Mouse (Mus musculus) embryonic fibroblast, embryonic 13.5 days (primary cell): ENCODE results near the gene Maneal. TPM values are rescaled to one million over a fixed set of nuclear protein-coding genes. Genes with fewer than 3 reads are reported as not detected.

Experiments used
- H3K27ac ChIP-seq: 2 replicates; pipeline ENCODE4 v1.5.1; 2012; ENCODE audit warnings: low read length, control low read depth, inconsistent platforms; ENCODE audit not compliant: insufficient read depth
- H3K4me1 ChIP-seq: 2 replicates; pipeline ENCODE4 v1.6.1; 2011; ENCODE audit warnings: low read length; ENCODE audit not compliant: control insufficient read depth, insufficient read depth
- H3K4me3 ChIP-seq: 2 replicates; pipeline ENCODE4 v1.5.1; 2011; ENCODE audit warnings: mild to moderate bottlenecking, control low read depth, low read length; ENCODE audit not compliant: insufficient read depth
- CTCF ChIP-seq: IDR thresholded peaks from 2 replicates; pipeline ENCODE4 v1.5.1; 2011; ENCODE audit warnings: mild to moderate bottlenecking, control low read depth, low read length, moderate library complexity, borderline replicate concordance; ENCODE audit not compliant: insufficient read depth
- POLR2A ChIP-seq: IDR thresholded peaks from 2 replicates; pipeline ENCODE4 v1.6.1; 2011; ENCODE audit warnings: low read depth, mild to moderate bottlenecking, control low read depth, low read length, moderate library complexity
- polyA plus RNA-seq: library from polyadenylated mRNA; stranded (reverse); fragments of >200 nt; gene quantifications from 2 replicates; pipeline ENCODE4 v1.2.4, GENCODE M21; 2011; ENCODE audit warnings: low read depth; ENCODE audit not compliant: missing spikeins, insufficient read length

The Maneal gene
- polyA plus RNA-seq, 1 experiment: 0.44 TPM

GRCm38 (mm10) chr4:124850261-124850913, 11.6 kb downstream of the Maneal start, which contains the start of gene Yrdc:
TSS of gene Yrdc (plus strand) at chr4:124850679.
- peak within 1 kb of the TSS; percentile 79 for H3K4me3 ChIP-seq
- peak within 1 kb of the TSS; percentile 81 for H3K27ac ChIP-seq
- TF ChIP-seq CTCF: no peak
- TF ChIP-seq POLR2A: peak; percentile 66
- peaks cover 6% of the 10 kb centered on the region for H3K4me1 ChIP-seq

GRCm38 (mm10) chr4:124849631-124850260, 12.2 kb downstream of the Maneal start:
- H3K4me1 ChIP-seq: peaks cover 6% of the 10 kb centered on the region
- peak; percentile 55 for TF ChIP-seq POLR2A
- TF ChIP-seq CTCF: no peak
- H3K4me3 ChIP-seq: peak overlapping the region; percentile 79
- H3K27ac ChIP-seq: peak overlapping the region; percentile 71

GRCm38 (mm10) chr4:124847573-124847972, 14.4 kb downstream of the Maneal start:
- no peak overlapping the region for H3K4me3 ChIP-seq
- no peak for TF ChIP-seq POLR2A
- TF ChIP-seq CTCF: peak; percentile 59; the same call in 1 of the 2 replicates
- H3K4me1 ChIP-seq: peaks cover 6% of the 10 kb centered on the region
- H3K27ac ChIP-seq: no peak overlapping the region

- H3K27ac ChIP-seq: no peak overlapping the region
- no peak overlapping the region for H3K4me3 ChIP-seq
- H3K4me1 ChIP-seq: no peaks in the 10 kb centered on the region
- TF ChIP-seq CTCF (peak; percentile 97; the same call in 1 of the 2 replicates), POLR2A (no peak)
Observed at GRCm38 (mm10) chr4:124843493-124843892, 18.5 kb downstream of the Maneal start.

GRCm38 (mm10) chr4:124840998-124841397, 21.0 kb downstream of the Maneal start:
- TF ChIP-seq POLR2A (no peak), CTCF (no peak)
- Histone ChIP-seq H3K4me3 (no peak overlapping the region), H3K4me1 (no peaks in the 10 kb centered on the region)

GRCm38 (mm10) chr4:124838035-124838700, 23.8 kb downstream of the Maneal start:
- Histone ChIP-seq H3K4me1 (no peaks in the 10 kb centered on the region), H3K27ac (no peak overlapping the region), H3K4me3 (no peak overlapping the region)
- TF ChIP-seq CTCF: no peak
- TF ChIP-seq POLR2A: no peak

More at GRCm38 (mm10) chr4:124840998-124841397, 21.0 kb downstream of the Maneal start:
- no peak overlapping the region for H3K27ac ChIP-seq

GRCm38 (mm10) chr4:124832796-124833195, 29.2 kb downstream of the Maneal start:
- no peak overlapping the region for H3K27ac ChIP-seq
- no peak overlapping the region for H3K4me3 ChIP-seq
- H3K4me1 ChIP-seq: peaks cover 4% of the 10 kb centered on the region; the same call in 1 of the 2 replicates
- TF ChIP-seq CTCF (no peak), POLR2A (no peak)

GRCm38 (mm10) chr4:124829671-124830070, 32.3 kb downstream of the Maneal start:
- H3K4me1 ChIP-seq: peaks cover 4% of the 10 kb centered on the region; the same call in 1 of the 2 replicates
- H3K4me3 ChIP-seq: no peak overlapping the region
- peak overlapping the region; percentile 38 for H3K27ac ChIP-seq
- TF ChIP-seq POLR2A: no peak
- no peak for TF ChIP-seq CTCF

GRCm38 (mm10) chr4:124825371-124825965, 36.5 kb downstream of the Maneal start:
- no peak overlapping the region for H3K4me3 ChIP-seq
- no peak for TF ChIP-seq CTCF
- TF ChIP-seq POLR2A: no peak

GRCm38 (mm10) chr4:124824967-124825366, 37.0 kb downstream of the Maneal start:
- Histone ChIP-seq H3K4me3 (no peak overlapping the region), H3K4me1 (peaks cover 4% of the 10 kb centered on the region; the same call in 1 of the 2 replicates), H3K27ac (no peak overlapping the region)
- TF ChIP-seq POLR2A: no peak
- no peak for TF ChIP-seq CTCF

More at GRCm38 (mm10) chr4:124825371-124825965, 36.5 kb downstream of the Maneal start:
- peaks cover 4% of the 10 kb centered on the region; the same call in 1 of the 2 replicates for H3K4me1 ChIP-seq
- no peak overlapping the region for H3K27ac ChIP-seq
